Mouse (Mus musculus): ENCODE measurements around the gene Zfyve28.

DNA sequence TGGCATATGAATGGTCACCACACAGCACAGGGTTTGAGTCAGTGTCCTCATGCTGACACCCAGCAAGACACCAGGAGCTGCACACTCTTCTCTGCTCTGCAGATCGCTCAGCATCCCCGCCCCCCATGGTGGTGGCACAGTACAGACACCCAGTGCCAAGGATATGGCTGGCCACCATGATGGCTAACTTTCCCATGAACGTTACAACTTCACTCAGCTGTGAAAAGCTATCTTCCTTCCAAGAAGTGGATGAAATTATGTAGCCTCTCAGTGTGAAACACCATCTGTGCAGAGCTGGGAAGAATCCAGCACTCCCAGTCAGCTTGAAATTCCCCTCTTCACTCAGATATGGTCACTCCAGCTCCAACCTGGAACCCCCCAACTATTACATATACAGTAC lies 14.0 kb downstream of the Zfyve28 start:
- TF ChIP-seq ZNF384 (IDR thresholded peaks at IDR 0.05; ENCODE audit: low read depth, low read length) (no peak), CTCF (IDR thresholded peaks at IDR 0.05 in 2 of 3, conservative IDR thresholded peaks at IDR 0.05 in 1 of 3; ENCODE audit: control insufficient read depth in 1 of 3, insufficient read depth in 1 of 3, low read depth in 2 of 3, low read length in 3 of 3, poor library complexity in 1 of 3, severe bottlenecking in 1 of 3) (no peak), MAX (IDR thresholded peaks at IDR 0.05; ENCODE audit: low read length) (no peak), NRF1 (IDR thresholded peaks at IDR 0.05; ENCODE audit: insufficient read depth, low read depth, low read length, poor library complexity, severe bottlenecking) (no peak)

Data from MEL (cell line).